Mouse (Mus musculus) forebrain, embryonic 16.5 days (tissue): Measurements from ENCODE around the gene Stpg2. TPM values are rescaled to one million over a fixed set of nuclear protein-coding genes. Genes with fewer than 3 reads are reported as not detected.
"Not testable (repeated sequence)": the region's sequence is repeated elsewhere in the genome, so short reads cannot be mapped to it uniquely, and the experiment has no call there.

ENCODE experiments used
- ATAC-seq: fragments of 200-750 bp; cut with Nextera tagmentation; 2 replicates; pipeline ENCODE4 v1.8.0; 2017; ENCODE audit warnings: mild to moderate bottlenecking, moderate library complexity
- H3K27ac ChIP-seq: fragments of 300-500 bp; sonication (generic); 2 replicates; pipeline ENCODE4 v1.5.1; 2014; ENCODE audit warnings: low read length, control low read depth
- H3K27me3 ChIP-seq: fragments of 300-500 bp; sonication (generic); replicated peaks from 2 replicates; pipeline ENCODE4 v1.6.1; 2014; ENCODE audit warnings: low read length; ENCODE audit not compliant: control insufficient read depth, insufficient read depth
- H3K36me3 ChIP-seq: fragments of 300-500 bp; sonication (generic); 2 replicates; pipeline ENCODE4 v1.6.1; 2014; ENCODE audit not compliant: control insufficient read depth, insufficient read depth
- H3K4me1 ChIP-seq: fragments of 300-500 bp; sonication (generic); replicated peaks from 2 replicates; pipeline ENCODE4 v1.6.1; 2014; ENCODE audit warnings: low read length; ENCODE audit not compliant: control insufficient read depth, insufficient read depth
- H3K4me2 ChIP-seq: fragments of 300-500 bp; sonication (generic); 2 replicates; pipeline ENCODE4 v1.6.1; 2014; ENCODE audit warnings: mild to moderate bottlenecking, low read length, control low read depth
- H3K4me3 ChIP-seq: fragments of 300-500 bp; sonication (generic); replicated peaks from 2 replicates; pipeline ENCODE4 v1.5.1; 2014; ENCODE audit warnings: mild to moderate bottlenecking, low read length, control low read depth
- H3K9ac ChIP-seq: fragments of 300-500 bp; sonication (generic); replicated peaks from 2 replicates; pipeline ENCODE4 v1.6.1; 2014; ENCODE audit warnings: low read depth, low read length, control low read depth
- H3K9me3 ChIP-seq: fragments of 300-500 bp; sonication (generic); 2 replicates; pipeline ENCODE4 v1.6.1; 2016; ENCODE audit warnings: low read length; ENCODE audit not compliant: control insufficient read depth
- WGBS: fragments of 180-500 bp; shearing (Covaris S2); extraction: QIAGEN DNeasy Blood & Tissue Kit; methylation state at CpG from one replicate; pipeline ENCODE4 v1.1.7; 2014; 5-methylcytosine and 5-hydroxymethylcytosine counted together
- polyA plus RNA-seq: library from polyadenylated mRNA; unstranded; fragments of >200 nt; fragmentation: Nextera tagmentation; extraction: Ambion mirVana; gene quantifications from 2 replicates; pipeline ENCODE4 v1.2.1, GENCODE M21; 2015

The Stpg2 gene
- polyA plus RNA-seq, 1 experiment from 2014 or later: not detected

DNA sequence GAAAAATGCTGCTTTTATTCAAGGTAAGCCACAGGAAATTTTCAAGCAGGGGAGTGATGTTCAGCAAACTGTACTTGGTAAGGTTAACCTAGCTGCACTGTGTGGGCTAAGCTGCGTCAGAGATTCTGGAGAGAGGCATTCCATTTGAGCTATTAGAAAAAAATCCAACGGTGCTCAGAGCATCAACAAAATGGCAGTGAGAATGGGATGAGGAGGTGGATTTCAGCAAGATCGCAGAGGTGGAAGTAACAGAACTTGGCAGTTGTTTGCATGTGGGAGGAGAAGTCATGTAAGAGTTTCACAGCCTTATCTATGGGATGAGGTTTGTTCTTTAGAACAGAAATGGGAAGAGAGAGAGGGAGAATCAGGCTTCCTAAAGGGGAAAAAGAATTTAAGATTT lies 5.2 kb upstream of the Stpg2 start:
- Histone ChIP-seq H3K9me3 (0 out of 2 replicates have a peak, but pooled peaks cover 2% of the 10 kb centered on the region), H3K9ac (no peak overlapping the region), H3K4me3 (no peak overlapping the region), H3K4me1 (0 out of 2 replicates have a peak, but pooled peaks cover 4% of the 10 kb centered on the region), H3K36me3 (no peaks in the 10 kb centered on the region), H3K27me3 (peaks cover 20% of the 10 kb centered on the region), H3K4me2 (no peak overlapping the region), H3K27ac (no peak overlapping the region)
- 75% methylated on average over 3 of the region's 3 CpGs for WGBS
- ATAC-seq: no peak

DNA sequence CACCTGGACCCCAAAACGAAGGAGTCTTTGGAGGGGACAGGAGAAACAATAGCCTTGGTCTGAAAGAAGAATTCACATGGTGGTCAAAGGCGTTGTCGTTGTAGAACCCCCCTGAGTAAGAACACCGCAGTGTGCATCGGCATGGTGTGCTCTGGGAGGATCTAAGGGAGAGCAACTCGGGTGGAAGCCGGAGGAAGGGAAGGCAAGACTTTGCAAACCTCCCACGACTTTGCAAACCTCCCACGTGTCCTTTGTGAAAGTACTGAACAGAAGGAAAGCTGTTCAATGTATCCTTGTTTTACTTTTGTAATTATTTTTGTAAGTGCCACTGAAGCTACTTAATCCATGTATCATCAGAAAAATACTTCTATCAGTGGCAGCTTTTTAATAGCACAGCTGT lies 11.5 kb downstream of the Stpg2 start:
- 75% methylated on average over 9 of the region's 9 CpGs for WGBS
- ATAC-seq: no peak

DNA sequence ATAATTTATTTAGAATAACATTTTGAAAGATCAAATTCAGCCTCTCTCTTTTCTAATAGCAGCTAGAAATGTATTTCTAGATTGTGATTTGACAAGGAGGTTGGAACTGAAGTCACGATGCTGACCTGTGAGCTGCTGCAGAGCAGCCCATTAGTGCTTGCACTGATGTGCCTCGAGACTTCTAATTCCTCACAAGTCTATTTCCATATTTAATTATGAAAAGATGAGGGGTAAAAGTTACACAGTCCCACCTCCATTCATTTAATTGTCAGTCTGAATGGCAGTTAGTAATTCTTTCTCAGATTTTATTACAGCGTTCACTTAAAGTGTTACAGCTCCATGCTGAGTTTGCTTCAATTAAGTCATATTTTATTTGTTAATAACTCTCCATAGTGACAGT lies 19.6 kb downstream of the Stpg2 start:
- H3K4me2 ChIP-seq: no peak overlapping the region
- ATAC-seq: no peak
- no peak overlapping the region for H3K27ac ChIP-seq
- H3K9ac ChIP-seq: no peak overlapping the region
- no peak overlapping the region for H3K4me3 ChIP-seq
- H3K36me3 ChIP-seq: no peaks in the 10 kb centered on the region
- H3K27me3 ChIP-seq: no peaks in the 10 kb centered on the region
- H3K9me3 ChIP-seq: no peaks in the 10 kb centered on the region
- WGBS: 54% methylated on average over 3 of the region's 3 CpGs
- H3K4me1 ChIP-seq: no peaks in the 10 kb centered on the region

More for the DNA sequence above, 11.5 kb downstream of the Stpg2 start:
- Histone ChIP-seq H3K27ac (no peak overlapping the region), H3K36me3 (no peaks in the 10 kb centered on the region), H3K9me3 (no peaks in the 10 kb centered on the region), H3K9ac (no peak overlapping the region), H3K4me3 (no peak overlapping the region), H3K4me2 (no peak overlapping the region), H3K27me3 (no peaks in the 10 kb centered on the region), H3K4me1 (no peaks in the 10 kb centered on the region)

DNA sequence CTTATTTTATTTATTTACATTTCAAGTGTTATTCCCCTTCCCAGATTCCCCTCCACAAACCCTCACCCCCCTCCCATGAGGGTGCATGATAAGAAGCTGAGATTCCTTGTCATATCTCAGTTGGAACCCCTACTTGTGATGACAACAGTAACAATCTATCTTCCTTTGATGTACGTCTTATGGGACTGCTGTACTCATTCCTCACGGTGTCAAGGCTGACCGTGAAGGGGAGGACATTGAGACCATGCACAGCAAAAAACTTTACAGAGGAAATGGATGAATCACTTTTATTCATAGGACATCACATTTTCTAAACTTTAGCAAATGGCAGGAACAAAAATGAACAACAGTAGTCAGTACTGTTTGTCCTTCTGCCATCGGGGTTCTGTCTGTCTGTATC lies 21.3 kb downstream of the Stpg2 start:
- H3K36me3 ChIP-seq: no peaks in the 10 kb centered on the region
- H3K9ac ChIP-seq: no peak overlapping the region
- H3K9me3 ChIP-seq: no peaks in the 10 kb centered on the region
- WGBS: 87% methylated on average over 4 of the region's 4 CpGs
- H3K27me3 ChIP-seq: no peaks in the 10 kb centered on the region
- no peak overlapping the region for H3K27ac ChIP-seq
- no peaks in the 10 kb centered on the region for H3K4me1 ChIP-seq
- no peak for ATAC-seq
- no peak overlapping the region for H3K4me3 ChIP-seq
- H3K4me2 ChIP-seq: no peak overlapping the region

DNA sequence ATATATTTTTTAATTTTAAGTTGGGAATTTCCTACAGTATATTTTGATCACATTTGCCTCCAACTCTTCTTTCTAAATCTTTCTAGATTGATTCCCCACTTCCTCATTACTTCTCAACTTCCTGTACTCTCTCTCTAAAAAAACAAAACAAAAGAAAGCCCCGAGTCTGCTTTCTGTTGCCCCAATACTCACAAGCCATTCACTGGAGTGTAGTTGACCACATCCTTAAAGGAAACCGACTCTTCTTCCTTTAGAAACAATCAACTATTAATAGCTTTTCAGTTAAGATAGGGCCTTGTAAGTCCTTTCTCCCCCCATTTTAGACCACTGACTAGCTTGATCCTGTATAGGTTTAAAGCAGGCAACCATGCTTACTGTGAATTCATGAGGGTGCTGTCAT lies 39.7 kb downstream of the Stpg2 start:
- H3K4me3 ChIP-seq: no peak overlapping the region
- WGBS: 83% methylated on average over 2 of the region's 2 CpGs
- H3K9me3 ChIP-seq: no peaks in the 10 kb centered on the region
- H3K27ac ChIP-seq: no peak overlapping the region
- H3K27me3 ChIP-seq: no peaks in the 10 kb centered on the region
- no peak overlapping the region for H3K9ac ChIP-seq
- no peak for ATAC-seq
- no peaks in the 10 kb centered on the region for H3K4me1 ChIP-seq
- H3K4me2 ChIP-seq: no peak overlapping the region
- H3K36me3 ChIP-seq: no peaks in the 10 kb centered on the region

DNA sequence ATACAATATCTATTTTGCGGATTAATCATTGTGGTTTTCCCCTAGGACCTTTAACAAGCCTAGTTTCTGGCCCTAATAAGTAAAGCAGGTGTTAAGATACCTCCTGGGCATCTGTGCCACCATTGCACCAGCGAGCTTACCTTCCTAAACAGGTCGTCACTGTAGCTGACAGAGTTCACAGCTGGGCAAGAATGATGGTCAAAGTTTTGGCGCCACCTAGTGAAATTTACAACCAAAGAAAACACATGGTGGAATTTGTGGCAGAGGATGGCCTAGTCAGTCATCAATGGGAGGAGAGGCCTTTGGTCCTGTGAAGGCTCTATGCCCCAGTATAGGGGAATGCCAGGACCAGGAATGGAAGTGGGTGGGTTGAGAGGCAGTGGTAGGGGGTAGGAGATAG lies 41.0 kb downstream of the Stpg2 start:
- H3K36me3 ChIP-seq: no peaks in the 10 kb centered on the region
- no peaks in the 10 kb centered on the region for H3K27me3 ChIP-seq
- ATAC-seq: no peak
- no peak overlapping the region for H3K4me3 ChIP-seq
- H3K4me1 ChIP-seq: no peaks in the 10 kb centered on the region
- H3K9ac ChIP-seq: no peak overlapping the region
- H3K27ac ChIP-seq: no peak overlapping the region
- no peaks in the 10 kb centered on the region for H3K9me3 ChIP-seq
- no peak overlapping the region for H3K4me2 ChIP-seq
- WGBS: 50% methylated on average over 4 of the region's 4 CpGs

DNA sequence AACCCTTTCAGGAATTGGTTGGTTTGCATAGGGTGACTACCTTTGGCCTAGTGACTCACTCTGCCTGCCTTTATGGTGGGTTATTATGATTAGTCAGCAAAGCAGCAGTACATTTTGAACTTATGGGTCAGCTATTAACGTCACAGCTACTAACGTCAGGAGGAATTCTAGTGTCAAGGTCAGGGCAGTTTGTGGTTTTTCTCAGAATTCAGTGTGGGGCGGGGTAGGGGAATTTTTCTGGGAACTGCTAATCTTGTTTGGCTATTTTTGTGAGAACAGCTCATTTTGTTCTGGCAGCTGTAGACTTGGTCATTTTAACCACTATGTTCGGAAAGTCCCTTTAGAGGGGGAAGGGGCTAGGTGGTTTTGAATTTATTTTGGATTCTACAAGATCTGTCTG lies 56.9 kb downstream of the Stpg2 start:
- WGBS: 95% methylated on average over 4 of the region's 4 CpGs
- H3K4me2 ChIP-seq, H3K27ac ChIP-seq, ATAC-seq, H3K9me3 ChIP-seq, H3K27me3 ChIP-seq, H3K4me3 ChIP-seq, H3K4me1 ChIP-seq, H3K9ac ChIP-seq, H3K36me3 ChIP-seq: not testable (repeated sequence)

DNA sequence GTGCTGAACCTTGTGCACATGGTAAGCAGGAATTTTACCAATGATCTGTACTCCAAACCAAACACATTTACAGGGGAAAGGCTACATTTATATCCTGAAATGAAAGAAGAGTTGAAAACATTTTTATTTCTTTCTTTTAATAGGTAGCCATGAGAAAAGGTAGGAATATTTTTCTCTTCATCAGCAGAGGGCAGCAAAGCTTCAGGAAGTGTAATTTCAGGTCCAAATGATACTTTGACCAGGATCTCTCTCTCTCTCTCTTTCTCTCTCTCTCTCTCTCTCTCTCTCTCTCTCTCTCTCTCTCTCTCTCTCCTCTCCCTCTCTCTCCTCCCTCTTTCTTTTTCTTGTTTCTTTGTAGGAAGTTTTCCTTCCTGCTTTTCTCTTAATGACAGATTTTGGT lies 92.4 kb downstream of the Stpg2 start:
- no peak for ATAC-seq
- H3K4me3 ChIP-seq: no peak overlapping the region
- no peak overlapping the region for H3K4me2 ChIP-seq
- no peaks in the 10 kb centered on the region for H3K9me3 ChIP-seq
- H3K9ac ChIP-seq: no peak overlapping the region
- no peaks in the 10 kb centered on the region for H3K36me3 ChIP-seq
- no peaks in the 10 kb centered on the region for H3K27me3 ChIP-seq
- no peak overlapping the region for H3K27ac ChIP-seq
- H3K4me1 ChIP-seq: no peaks in the 10 kb centered on the region

DNA sequence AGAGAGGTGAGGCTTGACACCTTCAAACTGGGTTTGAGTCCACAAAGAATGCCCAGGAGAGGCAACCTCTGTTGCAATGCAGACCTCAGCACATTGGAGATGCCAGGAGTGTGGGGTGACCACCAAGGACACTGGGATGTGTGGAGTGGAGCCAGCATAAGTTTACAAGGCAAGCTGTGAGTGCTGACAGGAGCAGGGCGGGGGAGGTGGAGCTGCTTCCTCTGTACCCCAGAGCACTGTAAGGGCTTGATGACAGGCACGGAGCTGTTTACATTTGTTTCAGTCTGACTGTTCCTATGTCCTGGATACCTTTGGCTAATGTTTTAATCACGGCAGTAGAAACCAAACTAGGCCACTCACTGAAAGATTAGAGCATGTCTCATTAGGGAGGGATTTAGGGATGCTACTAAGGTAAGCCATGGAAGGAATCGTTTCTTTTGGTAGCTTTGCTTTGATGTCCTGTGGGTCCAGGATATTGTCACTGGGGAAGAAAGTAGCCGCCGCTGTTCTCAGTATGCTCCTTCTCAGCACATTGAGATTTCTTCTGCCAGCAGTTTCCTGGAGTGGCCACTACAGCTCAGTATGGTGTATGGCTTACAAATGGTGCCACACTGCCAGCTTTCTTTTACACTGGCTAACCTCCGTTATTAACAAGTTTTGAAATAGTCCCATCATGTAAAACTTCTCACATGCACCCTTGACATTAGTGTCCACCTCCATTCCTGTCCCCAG lies 102.8 kb downstream of the Stpg2 start:
- WGBS: 50% methylated on average over 7 of the region's 7 CpGs
- H3K9ac ChIP-seq: no peak overlapping the region
- H3K36me3 ChIP-seq: no peaks in the 10 kb centered on the region
- ATAC-seq: no peak
- H3K27ac ChIP-seq: no peak overlapping the region
- no peak overlapping the region for H3K4me2 ChIP-seq
- no peaks in the 10 kb centered on the region for H3K4me1 ChIP-seq
- no peaks in the 10 kb centered on the region for H3K27me3 ChIP-seq
- H3K4me3 ChIP-seq: no peak overlapping the region
- no peaks in the 10 kb centered on the region for H3K9me3 ChIP-seq

DNA sequence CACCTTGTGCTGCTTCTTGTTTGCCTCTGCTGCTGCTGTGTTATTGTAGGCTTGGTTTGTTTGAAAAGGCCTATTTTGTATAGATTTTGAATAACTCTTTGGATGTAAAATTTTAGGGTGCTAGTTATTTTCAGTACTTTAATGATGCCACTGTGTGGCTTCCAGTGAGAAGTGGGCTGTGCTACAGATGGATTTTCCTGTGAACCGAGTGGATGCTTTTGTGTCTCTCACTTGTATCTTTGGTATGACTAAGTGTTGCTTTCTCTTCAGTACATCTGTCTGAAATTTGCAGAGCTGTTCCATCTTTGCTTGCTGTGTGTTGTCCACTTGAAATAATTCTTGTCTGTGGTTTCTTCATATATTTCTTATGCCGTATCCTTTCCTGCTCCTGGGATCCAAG lies 106.2 kb downstream of the Stpg2 start:
- no peak for ATAC-seq
- H3K36me3 ChIP-seq: no peaks in the 10 kb centered on the region
- no peaks in the 10 kb centered on the region for H3K4me1 ChIP-seq
- H3K9me3 ChIP-seq: no peaks in the 10 kb centered on the region
- no peak overlapping the region for H3K4me3 ChIP-seq
- no peak overlapping the region for H3K9ac ChIP-seq
- whole genome bisulfite sequencing: 85% methylated on average over 2 of the region's 2 CpGs
- no peak overlapping the region for H3K27ac ChIP-seq
- H3K27me3 ChIP-seq: no peaks in the 10 kb centered on the region
- H3K4me2 ChIP-seq: no peak overlapping the region
